Mouse (Mus musculus) forebrain, embryonic 14.5 days (tissue): ENCODE results near the gene Mllt3. TPM values are rescaled to one million over a fixed set of nuclear protein-coding genes. Genes with fewer than 3 reads are reported as not detected.

Source experiments
- ATAC-seq: fragments of 200-750 bp; cut with Nextera tagmentation; 2 replicates; pipeline ENCODE4 v1.8.0; 2017; ENCODE audit warnings: mild to moderate bottlenecking, moderate library complexity
- DNase-seq: peaks from one replicate; pipeline ENCODE4 v3.0.0-alpha.2; 2015; ENCODE audit warnings: low spot score
- H3K27ac ChIP-seq: fragments of 300-500 bp; sonication (generic); 2 replicates; pipeline ENCODE4 v1.5.1; 2014; ENCODE audit warnings: low read depth, mild to moderate bottlenecking, control low read depth, low read length, moderate library complexity
- H3K27me3 ChIP-seq: fragments of 300-500 bp; sonication (generic); replicated peaks from 2 replicates; pipeline ENCODE4 v1.6.1; 2014; ENCODE audit warnings: low read length, control low read depth, mixed read lengths; ENCODE audit not compliant: control insufficient read depth, insufficient read depth
- H3K36me3 ChIP-seq: fragments of 300-500 bp; sonication (generic); 2 replicates; pipeline ENCODE4 v1.6.1; 2014; ENCODE audit warnings: low read length, control low read depth; ENCODE audit not compliant: control insufficient read depth, insufficient read depth
- H3K4me1 ChIP-seq: fragments of 300-500 bp; sonication (generic); 2 replicates; pipeline ENCODE4 v1.6.1; 2014; ENCODE audit warnings: antibody characterized with exemption, low read length, control low read depth; ENCODE audit not compliant: control insufficient read depth, insufficient read depth
- H3K4me2 ChIP-seq: fragments of 300-500 bp; sonication (generic); 2 replicates; pipeline ENCODE4 v1.6.1; 2014; ENCODE audit warnings: mild to moderate bottlenecking, control low read depth, low read length
- H3K4me3 ChIP-seq: fragments of 300-500 bp; sonication (generic); 2 replicates; pipeline ENCODE4 v1.5.1; 2014; ENCODE audit warnings: low read depth, low read length, control low read depth
- H3K9ac ChIP-seq: fragments of 300-500 bp; sonication (generic); 2 replicates; pipeline ENCODE4 v1.6.1; 2014; ENCODE audit warnings: mild to moderate bottlenecking, low read length, control low read depth, moderate library complexity
- H3K9me3 ChIP-seq: fragments of 300-500 bp; sonication (generic); replicated peaks from 2 replicates; pipeline ENCODE4 v1.6.1; 2016; ENCODE audit warnings: low read length, control low read depth, mixed read lengths; ENCODE audit not compliant: control insufficient read depth
- WGBS: fragments of 180-500 bp; shearing (Covaris S2); extraction: QIAGEN DNeasy Blood & Tissue Kit; methylation state at CpG from one replicate; pipeline ENCODE4 v1.1.7; 2014; 5-methylcytosine and 5-hydroxymethylcytosine counted together
- polyA plus RNA-seq: library from polyadenylated mRNA; unstranded; fragments of >200 nt; fragmentation: Nextera tagmentation; extraction: Ambion mirVana; gene quantifications from 2 replicates; pipeline ENCODE4 v1.2.1, GENCODE M21; 2014

The Mllt3 gene
- polyA plus RNA-seq, 1 experiment from 2014 or later: 95.2 TPM

DNA sequence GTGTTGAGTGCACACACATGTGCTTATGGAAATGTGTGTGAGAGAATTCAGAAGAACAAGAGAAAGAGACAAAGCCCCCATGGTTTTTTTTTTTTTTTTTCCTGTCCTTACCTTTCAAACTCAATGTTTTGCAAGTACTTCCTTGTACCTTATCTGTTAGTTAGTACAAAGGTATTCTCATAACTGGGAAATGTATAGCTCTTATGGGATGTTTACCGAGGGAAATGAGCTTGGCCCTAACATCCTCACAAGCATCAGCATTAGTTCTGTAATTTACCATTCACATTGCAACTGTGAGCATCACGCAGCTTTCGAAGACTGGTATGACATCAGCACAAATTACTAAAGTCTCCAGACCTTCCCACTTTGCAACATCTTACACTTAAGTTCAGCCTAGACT, 231.8 kb downstream of the Mllt3 start:
- Histone ChIP-seq H3K9ac (no peak overlapping the region), H3K36me3 (no peaks in the 10 kb centered on the region), H3K4me2 (no peak overlapping the region), H3K4me1 (peaks cover 15% of the 10 kb centered on the region), H3K27me3 (no peaks in the 10 kb centered on the region), H3K4me3 (no peak overlapping the region), H3K9me3 (no peaks in the 10 kb centered on the region), H3K27ac (no peak overlapping the region)
- 86% methylated on average over 3 of the region's 3 CpGs for WGBS
- DNase-seq: no peak
- ATAC-seq: no peak

DNA sequence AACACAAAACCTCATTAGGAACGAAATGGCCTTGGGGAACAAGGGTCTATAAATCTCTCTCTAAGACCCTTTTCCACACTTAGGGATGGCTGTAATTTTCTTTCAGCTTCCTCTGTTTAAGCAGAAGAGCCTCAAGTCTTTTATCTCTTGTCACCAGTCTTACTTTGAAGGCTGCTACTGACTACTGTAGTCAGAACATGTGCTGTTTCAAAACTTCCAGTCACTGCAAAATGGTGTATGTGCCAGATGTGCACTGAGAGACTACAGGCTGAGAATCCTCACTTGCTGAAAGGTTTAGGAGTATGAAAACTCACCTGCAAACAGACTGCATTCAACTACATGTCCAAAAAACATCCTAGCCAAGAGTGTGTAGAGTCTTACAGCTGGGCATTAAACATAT, 232.9 kb downstream of the Mllt3 start:
- H3K27me3 ChIP-seq: no peaks in the 10 kb centered on the region
- H3K4me1 ChIP-seq: peaks cover 12% of the 10 kb centered on the region
- ATAC-seq (no peak), DNase-seq (no peak)
- no peaks in the 10 kb centered on the region for H3K9me3 ChIP-seq
- H3K4me3 ChIP-seq: no peak overlapping the region
- no peak overlapping the region for H3K9ac ChIP-seq
- H3K4me2 ChIP-seq: no peak overlapping the region
- H3K36me3 ChIP-seq: no peaks in the 10 kb centered on the region
- WGBS: 74% methylated on average over 1 of the region's 1 CpGs
- H3K27ac ChIP-seq: no peak overlapping the region

DNA sequence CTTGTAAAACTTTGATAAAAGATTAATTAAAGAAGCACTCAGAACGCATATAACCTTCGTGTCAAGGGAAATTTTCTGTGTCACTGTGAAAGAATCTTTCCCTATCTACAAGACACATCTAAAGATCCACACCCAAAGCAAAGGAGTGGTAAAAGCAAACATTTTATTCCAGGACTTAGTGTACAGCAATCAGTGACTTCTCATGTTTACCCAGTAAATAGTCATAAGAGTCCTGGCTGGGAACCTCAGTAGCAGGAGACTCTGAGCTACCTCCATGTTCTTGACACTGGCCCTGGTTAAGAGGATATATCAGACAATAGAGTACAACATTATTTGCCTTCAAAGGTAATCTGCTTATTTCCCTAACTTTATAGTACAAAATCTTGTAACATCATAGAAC, 233.7 kb downstream of the Mllt3 start:
- Histone ChIP-seq H3K9ac (no peak overlapping the region), H3K4me1 (peaks cover 12% of the 10 kb centered on the region), H3K4me3 (no peak overlapping the region), H3K27ac (no peak overlapping the region), H3K9me3 (no peaks in the 10 kb centered on the region), H3K27me3 (no peaks in the 10 kb centered on the region), H3K36me3 (no peaks in the 10 kb centered on the region), H3K4me2 (no peak overlapping the region)
- WGBS: 96% methylated on average over 2 of the region's 2 CpGs
- DNase-seq (no peak), ATAC-seq (no peak)

DNA sequence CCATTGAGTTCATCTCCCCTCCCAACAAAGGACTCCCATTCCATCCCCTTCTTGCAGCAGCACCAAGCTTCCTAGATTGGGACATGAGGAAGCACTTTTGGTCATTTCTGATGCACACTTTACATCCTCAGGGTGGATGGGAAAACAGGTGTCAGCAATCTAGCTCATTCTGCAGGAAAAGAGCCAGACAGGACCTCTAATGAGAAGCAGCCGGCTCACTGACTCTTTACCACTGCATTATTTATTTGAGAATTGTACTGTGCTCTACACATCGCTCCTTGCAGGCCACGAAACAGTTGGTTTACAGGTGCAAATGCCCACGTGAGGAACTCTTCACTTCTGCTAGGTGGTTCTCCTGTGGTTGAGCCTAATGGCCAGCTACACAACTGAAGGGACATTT, 237.9 kb downstream of the Mllt3 start:
- ATAC-seq: no peak
- Histone ChIP-seq H3K4me1 (no peaks in the 10 kb centered on the region; the same call in 1 of the 2 replicates), H3K4me3 (no peak overlapping the region), H3K27ac (no peak overlapping the region), H3K4me2 (no peak overlapping the region), H3K27me3 (no peaks in the 10 kb centered on the region), H3K9me3 (no peaks in the 10 kb centered on the region), H3K9ac (no peak overlapping the region), H3K36me3 (peaks cover 17% of the 10 kb centered on the region)
- 85% methylated on average over 4 of the region's 4 CpGs for WGBS
- DNase-seq: no peak

DNA sequence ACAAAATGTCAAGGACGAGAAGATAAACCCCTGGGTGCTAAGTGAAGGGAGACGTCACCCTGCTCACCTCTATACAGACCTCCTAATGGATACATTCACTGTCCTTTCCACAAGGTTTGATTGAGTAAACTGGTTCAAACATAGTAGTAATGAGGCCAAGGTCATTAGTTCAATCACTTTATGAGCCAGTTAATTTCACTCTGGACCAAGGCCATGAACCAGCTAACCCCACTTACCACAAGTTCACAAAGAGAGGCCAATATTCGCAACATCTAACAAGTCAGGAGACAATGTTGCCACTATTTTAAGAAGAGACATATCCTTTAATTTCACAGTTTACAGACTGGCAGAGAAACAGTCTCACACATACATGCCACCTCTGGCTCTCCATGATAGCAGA, 238.9 kb downstream of the Mllt3 start:
- no peak overlapping the region for H3K4me3 ChIP-seq
- no peaks in the 10 kb centered on the region for H3K9me3 ChIP-seq
- peaks cover 25% of the 10 kb centered on the region for H3K36me3 ChIP-seq
- 86% methylated on average over 3 of the region's 3 CpGs for WGBS
- no peak overlapping the region for H3K27ac ChIP-seq
- no peak overlapping the region for H3K9ac ChIP-seq
- DNase-seq (no peak), ATAC-seq (no peak)
- H3K27me3 ChIP-seq: no peaks in the 10 kb centered on the region
- H3K4me2 ChIP-seq: no peak overlapping the region
- H3K4me1 ChIP-seq: no peaks in the 10 kb centered on the region; the same call in 1 of the 2 replicates

DNA sequence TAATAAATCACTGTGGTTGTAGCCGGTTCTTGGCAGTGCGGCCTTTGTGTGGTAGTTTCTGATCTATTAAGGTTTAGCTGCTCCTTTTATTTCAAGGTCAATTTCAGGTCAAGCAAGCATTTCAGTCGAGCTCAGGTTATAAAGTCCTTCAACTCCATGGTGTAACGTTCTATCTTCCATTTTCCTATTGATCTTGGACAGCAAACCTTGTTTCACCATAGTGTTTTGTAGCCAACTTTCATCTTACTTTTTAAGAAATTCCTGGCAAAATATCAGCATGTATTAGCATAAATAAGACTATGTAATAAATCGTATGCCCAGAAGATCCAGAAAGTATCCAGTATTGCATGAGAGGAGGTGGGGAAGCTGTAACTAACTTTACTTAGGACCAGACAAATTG, 240.7 kb downstream of the Mllt3 start:
- H3K9ac ChIP-seq: no peak overlapping the region
- H3K9me3 ChIP-seq: no peaks in the 10 kb centered on the region
- H3K4me3 ChIP-seq: no peak overlapping the region
- H3K4me1 ChIP-seq: no peaks in the 10 kb centered on the region; the same call in 1 of the 2 replicates
- no peaks in the 10 kb centered on the region for H3K27me3 ChIP-seq
- no peak overlapping the region for H3K27ac ChIP-seq
- 27% methylated on average over 5 of the region's 5 CpGs for WGBS
- H3K4me2 ChIP-seq: no peak overlapping the region
- ATAC-seq (no peak), DNase-seq (no peak)
- H3K36me3 ChIP-seq: peaks cover 29% of the 10 kb centered on the region

DNA sequence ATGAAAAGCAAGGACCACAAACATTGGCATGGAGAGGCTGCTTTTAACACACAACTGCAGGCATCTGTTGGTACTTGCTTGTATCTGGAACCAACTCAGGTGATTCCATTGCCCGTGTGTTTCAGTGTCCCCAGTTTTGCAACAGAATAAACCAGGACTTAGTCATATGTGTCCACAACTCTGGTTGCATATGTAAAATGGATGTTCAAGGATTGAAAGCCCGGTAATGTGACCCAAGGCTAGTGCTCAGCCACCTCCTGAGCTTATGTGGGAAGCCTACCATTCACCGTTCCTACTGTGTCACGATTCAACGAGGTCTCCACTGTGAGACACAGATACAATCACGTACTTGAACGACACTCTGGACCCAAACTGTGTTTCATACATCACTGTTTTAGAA, 243.7 kb downstream of the Mllt3 start:
- peaks cover 10% of the 10 kb centered on the region for H3K4me1 ChIP-seq
- H3K36me3 ChIP-seq: peaks cover 29% of the 10 kb centered on the region
- H3K27me3 ChIP-seq: no peaks in the 10 kb centered on the region
- WGBS: 83% methylated on average over 7 of the region's 7 CpGs
- ATAC-seq (no peak), DNase-seq (no peak)
- H3K4me2 ChIP-seq: no peak overlapping the region
- no peak overlapping the region for H3K9ac ChIP-seq
- no peak overlapping the region for H3K27ac ChIP-seq
- H3K4me3 ChIP-seq: no peak overlapping the region
- H3K9me3 ChIP-seq: no peaks in the 10 kb centered on the region

DNA sequence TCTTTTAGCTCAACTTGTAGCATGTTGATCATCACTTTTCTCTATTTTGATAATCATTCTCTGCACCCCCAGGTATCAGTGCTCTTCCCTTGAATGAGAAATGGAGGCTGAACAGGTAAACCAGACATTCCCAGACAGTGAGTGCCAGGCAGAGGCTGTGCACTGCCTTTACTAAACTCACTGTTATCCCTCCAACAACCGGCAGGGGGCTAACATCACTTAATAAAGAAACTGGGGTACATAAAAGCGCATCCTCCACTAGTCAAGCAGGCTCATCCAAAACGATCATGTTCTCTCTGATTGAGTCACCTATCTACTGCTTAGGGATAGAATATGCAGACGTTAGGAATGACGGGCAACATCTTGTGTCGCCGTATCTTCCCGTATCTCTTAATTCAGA, 244.5 kb downstream of the Mllt3 start:
- WGBS: 70% methylated on average over 8 of the region's 8 CpGs
- H3K4me2 ChIP-seq: no peak overlapping the region

DNA sequence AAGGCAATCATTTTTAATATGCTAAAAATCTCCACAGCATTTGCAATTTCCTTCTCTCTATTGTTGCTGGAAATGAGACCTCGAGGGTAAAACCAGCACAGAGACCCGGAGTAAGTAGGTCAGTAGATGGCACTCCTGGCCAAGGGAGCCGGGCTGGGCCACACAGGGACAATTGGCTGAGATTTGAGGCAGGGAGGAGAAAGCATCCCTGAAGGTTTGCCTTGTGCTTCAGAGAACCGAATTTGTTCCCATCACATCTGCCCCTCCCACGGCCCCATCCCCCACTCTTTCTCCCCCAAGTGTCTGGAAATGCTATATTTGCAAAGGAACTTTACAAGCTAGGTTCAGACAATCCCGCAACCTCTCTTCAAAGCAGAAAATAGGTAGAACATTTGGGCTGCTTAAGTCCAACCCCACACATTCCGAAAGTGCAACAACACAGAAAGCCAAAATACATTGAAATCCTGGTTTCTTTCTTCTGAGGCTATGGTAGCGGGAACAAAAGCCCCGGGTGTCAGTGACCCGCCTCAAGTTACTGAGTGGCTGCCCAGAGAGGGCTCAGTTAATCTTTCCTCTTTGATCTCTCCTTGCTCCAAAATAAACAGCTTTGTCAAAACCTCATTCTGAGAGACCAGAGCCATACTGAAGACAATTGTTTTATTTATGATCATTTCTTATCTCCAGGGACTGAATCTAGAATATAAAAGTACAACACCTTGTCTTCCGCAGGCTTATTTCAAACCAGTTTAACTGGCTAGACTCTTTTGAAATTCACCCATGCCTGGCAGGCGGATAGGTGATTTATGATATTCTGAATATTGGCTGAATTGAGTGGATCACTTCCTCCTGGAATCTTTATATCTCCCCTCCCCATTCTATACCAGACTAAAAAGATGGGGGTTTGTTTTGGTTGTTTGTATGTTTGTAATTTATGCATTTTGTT, 247.8 kb downstream of the Mllt3 start:
- 16% methylated on average over 12 of the region's 12 CpGs for WGBS
- Histone ChIP-seq H3K9ac (0 out of 2 replicates have a peak overlapping the region, but pooled peaks have one; percentile 14), H3K4me3 (no peak overlapping the region), H3K4me1 (peaks cover 10% of the 10 kb centered on the region), H3K27ac (no peak overlapping the region), H3K36me3 (peaks cover 28% of the 10 kb centered on the region), H3K27me3 (no peaks in the 10 kb centered on the region), H3K9me3 (no peaks in the 10 kb centered on the region), H3K4me2 (0 out of 2 replicates have a peak overlapping the region, but pooled peaks have one; percentile 0)
- DNase-seq (peak; percentile 72), ATAC-seq (peak; percentile 73)

More for the DNA sequence above, 244.5 kb downstream of the Mllt3 start:
- ATAC-seq (peak; percentile 38; the same call in 1 of the 2 replicates), DNase-seq (peak; percentile 70)
- no peak overlapping the region for H3K9ac ChIP-seq
- H3K27ac ChIP-seq: no peak overlapping the region
- H3K4me1 ChIP-seq: peaks cover 10% of the 10 kb centered on the region
- H3K27me3 ChIP-seq: no peaks in the 10 kb centered on the region
- H3K4me3 ChIP-seq: no peak overlapping the region
- peaks cover 32% of the 10 kb centered on the region for H3K36me3 ChIP-seq
- no peaks in the 10 kb centered on the region for H3K9me3 ChIP-seq
